Mouse (Mus musculus) kidney, adult 8-10 months (tissue): Measurements from ENCODE around the gene Fgf6.

Experiments used
- DNase-seq, 2 experiments: peaks; one replicate each; pipeline ENCODE4 v3.0.0; 2022

Gene Fgf6

DNA sequence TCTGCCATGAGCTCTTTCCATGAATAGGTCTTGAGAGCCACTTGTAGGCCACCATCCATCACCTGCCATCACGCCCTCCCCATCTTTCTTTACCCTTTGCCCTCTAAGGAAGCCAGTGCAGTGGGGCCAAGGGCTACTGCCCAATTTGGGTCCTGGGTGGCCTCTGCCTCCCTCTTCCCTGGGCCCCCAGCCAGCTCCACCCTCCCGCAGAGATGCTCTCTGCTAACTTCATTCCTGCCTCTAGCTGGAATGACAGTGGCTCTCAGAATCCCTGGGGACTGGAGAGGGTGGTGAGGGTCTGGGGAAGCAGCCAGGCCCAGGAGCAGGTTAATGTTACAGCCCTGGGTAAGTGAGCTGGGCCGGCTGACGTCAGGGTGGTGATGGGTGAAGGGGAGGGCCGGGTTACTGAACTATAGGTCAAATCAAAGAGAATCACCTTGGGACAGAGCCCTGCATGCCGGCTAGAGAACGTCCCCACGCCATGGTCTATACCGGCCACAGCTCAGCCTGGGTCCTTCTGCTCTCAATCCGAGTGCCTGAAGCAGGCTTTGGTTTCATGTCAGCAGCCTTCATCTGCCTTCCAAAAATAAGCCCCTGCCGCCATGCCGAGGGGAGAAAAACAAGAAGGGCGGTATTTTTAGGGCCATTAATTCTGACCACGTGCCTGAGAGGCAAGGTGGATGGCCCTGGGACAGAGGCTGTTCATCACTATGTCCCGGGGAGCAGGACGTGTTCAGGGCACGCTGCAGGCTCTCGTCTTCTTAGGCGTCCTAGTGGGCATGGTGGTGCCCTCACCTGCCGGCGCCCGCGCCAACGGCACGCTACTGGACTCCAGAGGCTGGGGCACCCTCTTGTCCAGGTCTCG lies at the start of gene Fgf6:
TSS of gene Fgf6 (plus strand) at position 681 of the 865 bp plus-strand sequence.
- DNase-seq, result no peak

DNA sequence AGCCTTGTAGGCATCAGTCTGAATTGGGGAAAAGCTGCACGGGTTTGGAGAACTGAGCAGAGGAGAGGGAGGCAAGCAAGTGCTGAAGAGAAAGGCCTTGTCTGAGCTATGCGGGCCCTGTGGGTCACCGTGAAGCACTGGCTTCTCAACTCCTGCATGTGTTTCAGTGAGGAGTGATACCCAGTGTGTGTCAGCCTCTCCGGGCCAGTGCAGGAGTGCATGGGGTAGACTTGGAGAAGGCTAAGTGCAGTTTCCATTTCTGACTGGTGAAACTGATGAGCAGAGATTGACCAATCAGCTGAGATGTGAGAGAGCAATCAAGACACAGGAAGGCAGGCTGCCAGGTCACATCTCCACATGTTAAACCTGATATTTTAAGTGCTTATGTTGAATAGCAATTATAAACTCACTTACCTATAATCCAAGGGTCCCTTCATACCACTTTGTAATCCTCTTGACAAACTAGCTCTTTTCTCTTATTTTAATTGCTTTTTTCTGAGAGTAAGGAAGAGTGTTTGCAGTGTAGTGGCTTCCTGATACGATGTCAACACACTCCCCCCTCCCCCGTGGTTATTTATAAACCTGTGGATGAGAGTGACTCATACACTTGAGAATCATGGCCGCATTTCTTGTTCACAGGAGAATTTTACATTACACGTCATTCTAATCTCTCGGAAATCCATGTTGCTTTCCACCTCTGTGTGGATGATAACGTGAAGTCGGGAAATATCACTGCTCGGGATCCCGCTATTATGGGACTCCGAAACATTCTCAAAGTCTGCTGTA lies 49.0 kb upstream of the Fgf6 start:
- no peak for DNase-seq

DNA sequence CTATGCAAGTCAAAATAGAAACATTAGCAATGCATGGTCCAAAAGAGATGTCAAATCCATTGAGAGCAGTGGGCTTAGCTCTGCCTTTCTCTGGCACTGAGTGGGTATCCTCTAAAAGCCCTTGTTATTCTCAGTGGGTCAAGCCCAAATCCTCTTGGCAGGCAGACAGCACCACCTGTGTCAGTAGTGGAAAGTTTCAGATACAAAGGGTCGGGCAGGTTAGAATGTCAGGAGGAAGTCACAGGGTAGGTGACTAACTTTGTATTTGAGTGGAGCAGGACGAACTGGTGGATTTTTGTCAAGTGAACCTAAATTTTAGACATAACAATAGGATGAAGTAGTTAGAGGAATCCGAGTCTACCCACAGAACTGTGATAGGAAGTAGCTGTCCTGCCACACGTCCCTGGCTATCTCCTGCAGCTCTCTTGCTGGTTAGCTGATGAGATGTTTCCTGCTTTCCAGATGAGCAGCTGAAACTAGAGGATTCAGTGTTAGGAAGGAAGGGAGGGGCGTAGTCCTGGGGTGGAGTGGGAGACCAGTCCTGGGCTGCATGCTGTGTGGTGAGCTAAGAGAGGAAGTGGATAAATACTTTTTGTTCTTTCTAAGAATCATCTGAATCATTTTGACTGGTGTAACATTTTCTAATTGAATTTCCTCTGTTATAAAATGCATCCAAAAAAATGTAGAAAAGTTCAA lies 33.7 kb upstream of the Fgf6 start:
- no peak for DNase-seq

DNA sequence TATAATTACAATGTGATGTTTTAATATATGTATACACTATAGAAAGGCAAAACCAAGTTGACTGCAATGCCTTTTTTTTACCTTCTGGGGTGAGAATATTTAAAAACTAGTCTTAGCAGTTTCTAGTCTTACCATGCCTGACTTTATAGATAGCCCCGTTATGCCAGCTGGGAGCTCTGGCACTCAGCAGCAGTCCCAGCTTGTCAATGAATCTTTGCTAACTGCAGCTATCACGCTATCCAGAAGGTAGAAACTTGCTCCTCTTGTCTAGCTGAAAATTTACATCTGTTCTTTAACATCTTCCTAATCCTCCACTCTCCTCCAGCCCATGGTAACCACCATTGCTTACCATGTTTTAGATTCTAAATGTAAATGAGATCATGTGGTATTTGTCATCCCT lies 21.7 kb upstream of the Fgf6 start:
- DNase-seq, result no peak

DNA sequence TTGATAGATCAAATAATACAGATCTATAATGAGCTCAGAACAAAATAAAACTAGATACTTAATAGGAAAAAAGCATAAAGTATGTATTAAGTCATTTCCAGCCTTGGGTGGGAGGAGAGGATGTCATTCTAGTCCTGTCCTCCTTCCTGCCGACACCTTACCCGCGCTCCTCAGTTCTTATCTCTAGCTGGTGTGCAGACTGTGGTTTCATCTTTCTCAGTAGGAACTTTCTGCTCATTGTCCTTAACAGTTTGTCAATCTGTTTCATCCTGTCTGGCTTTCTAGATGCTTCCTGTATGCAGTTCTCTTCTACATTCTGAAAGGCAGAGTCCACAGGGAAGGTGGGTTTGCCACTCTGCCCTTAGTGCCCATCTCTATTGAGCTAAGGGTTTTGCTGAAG lies 19.9 kb upstream of the Fgf6 start:
- no peak for DNase-seq

DNA sequence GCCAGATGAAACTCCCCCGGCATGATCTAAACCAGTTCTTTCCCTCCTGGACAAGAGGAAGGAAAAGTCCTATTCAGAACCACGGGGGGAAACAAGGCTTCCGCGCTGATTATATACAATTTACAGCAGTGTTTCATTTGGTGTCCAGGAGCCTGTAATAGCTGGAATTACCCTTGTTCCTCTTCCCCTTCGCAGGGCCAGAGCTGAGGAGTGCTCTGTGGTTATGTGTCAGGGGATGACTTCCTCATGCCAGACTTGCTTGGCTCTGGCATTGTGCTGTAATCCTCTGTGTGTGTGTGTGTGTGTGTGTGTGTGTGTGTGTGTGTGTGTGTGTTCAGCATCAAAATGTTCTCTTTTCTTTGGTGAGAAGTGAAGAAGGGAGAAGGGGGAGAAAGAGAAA lies 19.0 kb upstream of the Fgf6 start:
- no peak for DNase-seq

DNA sequence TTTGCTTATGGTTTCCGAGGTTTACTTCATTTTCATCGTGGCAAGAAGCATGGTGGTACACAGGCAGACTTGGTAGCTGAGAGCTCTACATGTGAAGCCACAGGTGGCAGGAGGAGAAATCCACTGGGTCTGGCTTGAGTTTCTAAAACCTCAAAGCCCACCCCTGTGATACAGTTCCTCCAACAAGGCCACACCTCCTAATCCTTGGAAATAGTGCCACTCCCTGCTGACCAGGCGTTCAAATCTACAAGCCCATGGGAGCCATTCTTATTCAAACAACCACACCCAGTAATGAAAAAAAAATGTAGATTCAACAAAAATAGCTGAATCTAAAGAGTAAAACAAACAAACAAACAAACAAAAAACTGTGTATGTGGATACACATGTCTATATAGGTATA lies 9.7 kb upstream of the Fgf6 start:
- DNase-seq, result no peak

DNA sequence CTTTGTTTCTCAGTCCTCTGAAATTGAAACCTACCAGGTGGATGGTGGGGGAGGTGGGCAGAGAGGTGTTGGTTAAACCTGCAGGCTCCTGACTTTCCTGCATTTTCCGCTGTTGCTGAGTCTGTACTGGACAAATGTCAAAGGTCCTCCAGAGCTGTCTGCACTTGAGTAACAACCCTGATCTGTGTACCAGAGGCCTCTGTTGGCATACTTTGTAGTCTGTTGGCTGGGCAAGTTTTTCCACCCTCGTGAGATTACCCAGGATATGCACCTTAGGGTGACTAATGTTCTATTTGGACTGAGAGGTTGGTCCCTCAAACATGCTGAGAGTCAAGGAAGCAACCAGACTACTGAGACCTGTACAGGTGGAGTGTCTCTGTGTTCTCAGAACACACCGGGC lies 8.8 kb upstream of the Fgf6 start:
- DNase-seq, result no peak

DNA sequence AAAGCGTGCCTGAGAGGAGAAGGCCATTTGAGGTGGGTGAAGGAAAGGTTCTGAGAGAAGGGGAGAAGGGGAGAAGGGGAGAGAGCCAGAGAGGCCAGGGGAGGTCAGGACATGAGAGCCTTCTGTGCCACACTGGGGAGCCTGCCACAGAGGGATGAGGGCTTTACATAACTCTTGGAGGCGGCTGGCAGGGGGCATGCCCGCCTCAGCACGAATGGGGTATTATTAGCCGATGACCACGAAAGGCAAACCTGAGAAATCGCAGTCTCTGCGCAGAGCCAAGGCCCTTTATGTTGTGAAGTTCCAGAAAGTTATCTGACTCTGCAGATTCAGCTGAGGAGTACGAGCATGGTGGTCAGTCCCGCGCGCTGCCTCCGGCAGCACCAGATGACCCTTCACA lies 5.4 kb upstream of the Fgf6 start:
- no peak for DNase-seq

DNA sequence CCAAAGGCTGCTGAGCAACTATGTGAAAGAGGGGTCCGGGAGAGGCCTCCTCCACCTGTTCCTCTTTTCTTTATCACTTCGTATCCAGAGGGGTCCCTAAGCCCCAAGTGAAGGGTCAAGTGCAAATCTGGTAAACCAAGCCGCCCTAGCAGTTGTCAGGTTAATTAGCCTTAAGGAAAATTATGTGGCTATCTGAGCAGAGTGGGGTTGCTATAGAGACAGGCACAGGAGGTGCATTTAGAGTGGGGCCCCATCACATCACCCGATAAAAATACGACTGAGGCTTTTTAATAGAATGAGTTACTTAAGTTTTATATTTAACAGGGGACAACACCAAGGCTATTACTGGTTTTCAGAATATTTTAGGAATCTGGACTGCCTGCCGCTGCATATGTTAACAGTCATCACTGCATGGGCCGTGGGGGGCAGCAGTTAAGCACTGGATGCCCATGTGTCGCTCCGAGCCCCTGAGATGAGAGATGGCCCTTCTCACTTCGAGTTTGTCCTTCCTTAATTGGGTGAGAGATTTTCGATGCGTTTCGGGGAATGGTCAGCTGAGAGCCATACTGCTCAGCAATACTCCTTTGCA lies 3.3 kb upstream of the Fgf6 start:
- no peak for DNase-seq

DNA sequence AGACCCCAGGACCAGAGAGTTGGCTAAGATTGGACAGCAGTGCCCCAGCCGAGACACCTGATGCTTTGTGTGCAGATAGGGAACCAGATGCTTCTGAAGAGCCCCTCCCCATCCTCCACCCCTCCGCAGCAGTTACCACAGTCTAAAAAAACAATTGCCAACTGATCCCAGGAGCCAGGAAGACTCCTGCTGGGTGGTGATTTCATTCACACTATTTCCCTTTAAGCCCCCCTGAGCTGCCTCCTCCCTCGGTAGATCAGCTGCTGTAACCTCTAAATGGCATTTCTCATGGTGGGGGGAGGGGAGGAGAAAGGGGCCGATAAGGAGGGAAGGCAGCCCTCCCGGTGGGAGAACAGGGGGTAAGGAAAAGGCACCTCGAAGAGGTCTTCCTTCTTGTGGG lies 3.9 kb downstream of the Fgf6 start:
- no peak for DNase-seq

DNA sequence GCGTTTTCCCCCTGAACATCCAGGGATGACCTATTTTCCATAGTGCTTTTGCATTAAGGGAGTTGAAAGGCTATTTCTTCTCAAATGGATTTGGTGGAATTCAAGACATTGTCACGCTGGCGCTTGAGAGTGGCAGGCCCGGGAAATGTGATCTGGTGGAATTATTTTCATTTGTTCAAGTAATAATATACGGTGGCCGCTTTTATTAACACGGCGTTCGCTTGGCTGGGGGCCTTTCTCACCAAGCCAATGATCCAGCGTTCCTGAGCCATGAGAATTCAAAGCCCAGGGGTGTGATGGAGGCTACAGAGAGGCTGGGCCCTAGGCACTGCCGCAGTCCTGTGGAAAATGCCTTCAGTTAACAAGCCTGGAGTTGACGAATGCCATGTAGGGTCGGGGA lies 5.0 kb downstream of the Fgf6 start:
- no peak for DNase-seq

DNA sequence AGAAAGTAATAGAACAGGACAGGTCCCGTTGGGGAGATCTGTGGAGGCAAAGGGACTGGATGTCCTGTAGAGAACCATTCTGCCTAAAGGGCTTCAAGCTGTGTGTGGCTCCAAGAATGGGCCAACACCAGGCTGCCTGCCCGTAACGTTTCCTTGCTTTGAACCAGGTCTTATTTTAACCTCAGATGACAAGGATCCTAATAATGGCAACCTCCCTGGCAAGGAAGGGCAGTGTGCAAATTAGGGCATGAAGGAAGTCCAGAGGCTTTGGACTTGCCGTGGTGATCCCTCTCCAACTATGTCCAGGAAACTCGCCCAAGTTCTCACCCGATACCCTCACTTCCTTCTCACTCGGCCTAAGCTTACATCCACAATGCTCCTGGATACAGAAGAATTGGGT lies 9.4 kb downstream of the Fgf6 start:
- no peak for DNase-seq

DNA sequence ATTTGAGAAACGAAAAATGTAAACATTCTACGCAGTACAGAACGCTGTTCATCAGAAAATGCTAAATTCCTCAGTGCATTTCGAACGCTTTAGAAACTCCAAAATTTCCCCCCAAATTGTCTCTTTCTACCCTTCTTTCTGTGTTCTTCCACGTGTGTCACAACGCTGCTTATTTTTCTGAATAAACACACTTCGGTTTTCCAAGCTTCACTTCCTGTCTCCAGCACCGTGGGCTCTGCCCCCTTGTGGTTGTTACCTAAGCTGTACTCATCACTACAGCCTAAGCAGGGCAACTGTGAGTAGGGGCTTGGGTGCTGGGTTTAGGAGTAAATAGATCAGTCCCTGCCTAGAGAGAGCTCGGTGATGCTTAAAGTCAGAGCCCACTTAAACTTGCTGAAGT lies 19.4 kb downstream of the Fgf6 start:
- no peak for DNase-seq

DNA sequence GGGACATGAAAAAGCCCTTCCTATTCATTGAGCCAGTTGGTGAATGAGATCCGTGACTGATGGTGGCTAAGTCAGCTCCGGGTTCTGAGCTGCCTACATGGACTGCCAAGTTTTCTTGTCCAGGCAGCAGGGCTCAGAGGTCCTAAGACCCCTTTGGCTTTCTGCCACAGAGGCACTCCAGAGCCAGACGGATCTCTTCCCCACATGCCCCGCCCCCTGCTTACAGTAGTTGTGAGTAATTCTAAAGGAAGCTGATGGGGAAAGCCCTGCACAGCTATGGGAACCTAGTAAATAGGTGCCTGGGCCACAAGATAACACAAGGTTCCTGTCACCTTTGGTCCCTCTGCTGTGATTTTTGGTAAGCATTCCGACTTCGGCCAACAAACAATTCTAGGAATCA lies 29.5 kb downstream of the Fgf6 start:
- DNase-seq, result no peak

DNA sequence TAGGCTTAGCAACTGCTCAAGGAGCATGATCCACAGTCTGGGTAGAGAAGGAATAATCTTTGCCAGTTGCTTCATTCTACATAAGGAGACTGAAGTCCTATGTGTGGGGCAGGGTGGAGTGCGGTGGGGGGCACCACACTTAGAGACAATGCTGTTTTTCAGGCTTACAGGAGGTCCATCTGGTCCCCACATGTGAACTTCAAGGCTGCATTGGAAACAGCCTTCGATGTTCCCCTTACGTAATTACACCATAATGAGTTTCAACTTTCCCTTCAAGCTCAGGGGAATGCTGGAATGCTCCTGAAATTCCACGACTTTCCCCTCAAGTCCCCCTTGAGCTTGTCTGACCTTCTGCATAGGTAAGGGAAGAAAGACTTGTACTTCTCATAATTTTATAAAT lies 35.5 kb downstream of the Fgf6 start:
- DNase-seq, result no peak

DNA sequence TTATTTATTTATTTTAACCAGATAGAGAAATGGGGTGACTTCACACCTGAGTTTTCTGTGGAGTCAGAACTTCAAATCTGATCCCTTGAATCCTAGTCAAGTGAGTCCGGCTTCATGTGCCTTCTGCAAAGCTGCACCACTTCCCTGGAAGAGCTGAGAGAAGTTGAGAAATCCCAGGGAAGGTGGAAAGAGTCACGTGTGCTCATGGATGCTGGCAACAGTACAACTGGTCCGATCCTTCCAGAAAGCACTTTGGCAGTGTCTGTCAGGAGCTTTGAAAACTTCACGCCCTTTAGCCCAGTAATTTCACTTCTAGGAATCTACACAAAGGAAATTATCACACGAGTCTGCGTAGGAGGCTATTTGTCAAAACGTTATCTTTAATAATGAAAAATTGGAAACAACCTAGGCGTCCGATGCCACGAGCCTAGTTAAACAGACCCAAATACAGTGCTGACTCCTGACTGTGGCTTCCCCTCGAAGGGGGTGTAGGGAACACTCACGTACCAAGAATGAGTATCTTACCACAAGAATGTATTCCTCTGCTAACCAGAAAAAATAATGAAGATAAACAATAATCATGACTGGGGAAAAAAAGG lies 41.7 kb downstream of the Fgf6 start:
- DNase-seq, result no peak

DNA sequence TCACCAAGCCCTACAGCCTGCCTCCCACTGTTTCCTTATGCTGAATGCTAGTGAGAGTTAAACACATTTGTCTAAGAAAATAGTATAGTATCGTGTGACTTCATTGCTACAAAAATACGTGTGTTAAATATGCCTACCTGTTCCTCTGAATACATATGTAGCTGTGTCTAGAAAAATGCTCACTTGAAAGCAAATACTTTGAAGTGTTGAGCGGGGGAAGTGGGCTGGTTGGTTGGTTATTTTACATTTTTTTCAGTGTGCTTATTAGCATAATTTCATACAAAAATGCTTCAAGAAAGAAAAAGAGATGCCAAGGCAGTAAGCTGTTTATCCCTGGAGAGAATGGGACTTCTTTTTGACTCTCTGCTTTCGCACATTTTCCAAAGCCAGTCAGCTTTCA lies 44.6 kb downstream of the Fgf6 start:
- no peak for DNase-seq

DNA sequence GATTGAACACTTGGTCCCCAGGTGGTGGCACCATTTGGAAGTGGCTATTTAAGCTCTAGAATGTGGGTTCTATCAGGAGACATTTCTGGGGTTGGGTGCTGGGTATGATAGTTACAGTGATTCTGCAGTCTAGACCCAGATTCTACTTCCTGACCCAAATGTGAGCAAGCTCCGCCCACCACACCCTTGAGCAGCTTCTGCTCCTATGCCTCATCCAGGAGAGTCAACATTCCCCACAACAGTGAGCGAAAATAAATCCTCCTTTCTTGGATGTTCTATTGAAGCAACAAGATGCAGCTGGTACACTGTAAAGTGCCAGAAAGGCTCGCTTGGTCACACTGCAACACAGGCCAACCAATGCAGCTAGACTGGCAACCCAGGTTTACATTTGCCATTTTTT lies 48.5 kb downstream of the Fgf6 start:
- DNase-seq, result no peak

DNA sequence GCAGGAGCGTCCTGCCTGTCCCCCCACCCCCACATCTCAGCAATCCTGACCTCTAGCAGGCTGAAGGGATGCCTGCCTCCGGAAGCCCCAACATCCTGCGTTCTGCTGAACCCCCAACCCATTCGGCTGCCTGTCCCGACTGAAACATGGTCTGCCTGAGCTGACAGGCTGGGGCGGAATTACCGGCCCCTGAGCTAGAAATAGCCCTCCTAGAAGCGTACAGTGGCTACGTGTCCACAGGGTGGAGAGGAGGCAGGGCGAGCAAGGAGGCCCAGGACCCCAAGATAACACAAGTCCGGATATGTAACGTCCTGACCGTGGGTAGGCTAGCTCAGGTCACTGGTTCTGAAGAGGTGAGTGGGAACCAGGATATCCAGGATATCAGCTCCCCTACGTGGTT lies 49.4 kb downstream of the Fgf6 start:
- DNase-seq, result no peak

DNA sequence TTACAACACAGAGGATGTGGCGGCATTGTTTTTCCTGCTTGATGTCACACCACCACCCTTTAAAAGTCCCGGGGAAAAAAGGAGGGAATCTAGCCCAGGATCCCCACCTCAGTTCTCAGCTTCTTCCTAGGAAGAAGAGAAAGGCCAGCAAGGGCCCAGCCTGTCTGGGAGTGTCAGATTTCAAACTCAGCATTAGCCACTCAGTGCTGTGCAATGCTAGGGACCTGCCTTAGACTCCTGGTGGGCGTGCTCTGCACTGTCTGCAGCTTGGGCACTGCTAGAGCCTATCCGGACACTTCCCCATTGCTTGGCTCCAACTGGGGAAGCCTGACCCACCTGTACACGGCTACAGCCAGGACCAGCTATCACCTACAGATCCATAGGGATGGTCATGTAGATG lies 57.4 kb downstream of the Fgf6 start, which contains the start of gene Fgf23:
TSS of gene Fgf23 (plus strand) at position 86 of the 400 bp plus-strand sequence.
- no peak for DNase-seq
